Mouse (Mus musculus) limb, embryonic 10.5 days (tissue): ENCODE results near the gene Rdh12. TPM values are rescaled to one million over a fixed set of nuclear protein-coding genes. Genes with fewer than 3 reads are reported as not detected.

Experiments used
- polyA plus RNA-seq: library from polyadenylated mRNA; unstranded; fragments of >200 nt; fragmentation: Nextera tagmentation; extraction: Ambion mirVana; gene quantifications from 2 replicates; pipeline ENCODE4 v1.2.1, GENCODE M21; 2016

Gene Rdh12
- polyA plus RNA-seq, 1 experiment from 2014 or later, result 2.6 TPM

Other genes with a start within 250 kb of the Rdh12 start
- 1.3 and 2.3 TPM in 2 replicates for gene Tmem229b, start 201.3 kb upstream of the Rdh12 start, polyA plus RNA-seq
- gene Plekhh1, start 179.8 kb upstream of the Rdh12 start, polyA plus RNA-seq, result 3.3 and 4.3 TPM in 2 replicates
- 28.4 and 34.4 TPM in 2 replicates for gene Pigh, start 119.3 kb upstream of the Rdh12 start, polyA plus RNA-seq
- 0.20 and 0.26 TPM in 2 replicates for gene Arg2, start 78.1 kb upstream of the Rdh12 start, polyA plus RNA-seq
- gene Vti1b, start 36.2 kb upstream of the Rdh12 start, polyA plus RNA-seq, result 91.8 and 99.8 TPM in 2 replicates
- 20.8 and 22.2 TPM in 2 replicates for gene Rdh11, start 16.6 kb upstream of the Rdh12 start, polyA plus RNA-seq
- gene Zfyve26, start 87.4 kb downstream of the Rdh12 start, polyA plus RNA-seq, result 14.5 and 18.2 TPM in 2 replicates
- 6.0 and 7.4 TPM in 2 replicates for gene Rad51b, start 88.4 kb downstream of the Rdh12 start, polyA plus RNA-seq